Mouse (Mus musculus): ENCODE measurements at regions not wholly inside any gene's neighbourhood (a gene's known extent, or its start where the extent isn't known, plus 50 kb on each side); places are given as distances from the start of the nearest gene placed in this dataset.

GRCm38 (mm10) chr13:32493806-32494205 is 155.3 kb upstream of the Gmds start:
- TF ChIP-seq POLR2A (IDR thresholded peaks at IDR 0.05; ENCODE audit: control insufficient read depth, extremely low read depth, insufficient read depth, low read length, poor library complexity) (no peak), CTCF (IDR thresholded peaks at IDR 0.05; ENCODE audit: borderline replicate concordance, control insufficient read depth, extremely low read depth, insufficient read depth, low read length, poor library complexity) (no peak)

All from thymus, adult 2 months (tissue).